Mouse (Mus musculus) hindbrain, embryonic 13.5 days (tissue): ENCODE measurements around the gene Lars2. TPM values are rescaled to one million over a fixed set of nuclear protein-coding genes. Genes with fewer than 3 reads are reported as not detected.

Experiments used
- ATAC-seq: fragments of 200-750 bp; cut with Nextera tagmentation; 2 replicates; pipeline ENCODE4 v1.8.0; 2017; ENCODE audit warnings: moderate TSS enrichment; ENCODE audit not compliant: low FRiP score
- H3K27ac ChIP-seq: fragments of 300-500 bp; sonication (generic); 2 replicates; pipeline ENCODE4 v1.5.1; 2015; ENCODE audit warnings: inconsistent platforms, mild to moderate bottlenecking, moderate library complexity
- H3K27me3 ChIP-seq: fragments of 300-500 bp; sonication (generic); 2 replicates; pipeline ENCODE4 v1.6.1; 2015; ENCODE audit warnings: mild to moderate bottlenecking, inconsistent platforms
- H3K36me3 ChIP-seq: fragments of 300-500 bp; sonication (generic); 2 replicates; pipeline ENCODE4 v1.6.1; 2015; ENCODE audit warnings: mild to moderate bottlenecking, inconsistent platforms
- H3K4me1 ChIP-seq: fragments of 300-500 bp; sonication (generic); replicated peaks from 2 replicates; pipeline ENCODE4 v1.6.1; 2015; ENCODE audit warnings: inconsistent platforms
- H3K4me2 ChIP-seq: fragments of 300-500 bp; sonication (generic); 2 replicates; pipeline ENCODE4 v1.6.1; 2015; ENCODE audit warnings: inconsistent platforms, mild to moderate bottlenecking, moderate library complexity
- H3K4me3 ChIP-seq: fragments of 300-500 bp; sonication (generic); 2 replicates; pipeline ENCODE4 v1.5.1; 2015; ENCODE audit warnings: mild to moderate bottlenecking, inconsistent platforms
- H3K9ac ChIP-seq: fragments of 300-500 bp; sonication (generic); 2 replicates; pipeline ENCODE4 v1.6.1; 2015; ENCODE audit warnings: mild to moderate bottlenecking, inconsistent platforms
- H3K9me3 ChIP-seq: fragments of 300-500 bp; sonication (generic); 2 replicates; pipeline ENCODE4 v1.6.1; 2016; ENCODE audit warnings: inconsistent platforms
- WGBS: fragments of 180-500 bp; shearing (Covaris S2); methylation state at CpG from one replicate; pipeline ENCODE4 v1.1.7; 2015; 5-methylcytosine and 5-hydroxymethylcytosine counted together
- polyA plus RNA-seq: library from polyadenylated mRNA; unstranded; fragments of >200 nt; fragmentation: Nextera tagmentation; extraction: Ambion mirVana; gene quantifications from 2 replicates; pipeline ENCODE4 v1.2.1, GENCODE M21; 2015

The Lars2 gene
- polyA plus RNA-seq, 1 experiment from 2014 or later = 924 TPM

DNA sequence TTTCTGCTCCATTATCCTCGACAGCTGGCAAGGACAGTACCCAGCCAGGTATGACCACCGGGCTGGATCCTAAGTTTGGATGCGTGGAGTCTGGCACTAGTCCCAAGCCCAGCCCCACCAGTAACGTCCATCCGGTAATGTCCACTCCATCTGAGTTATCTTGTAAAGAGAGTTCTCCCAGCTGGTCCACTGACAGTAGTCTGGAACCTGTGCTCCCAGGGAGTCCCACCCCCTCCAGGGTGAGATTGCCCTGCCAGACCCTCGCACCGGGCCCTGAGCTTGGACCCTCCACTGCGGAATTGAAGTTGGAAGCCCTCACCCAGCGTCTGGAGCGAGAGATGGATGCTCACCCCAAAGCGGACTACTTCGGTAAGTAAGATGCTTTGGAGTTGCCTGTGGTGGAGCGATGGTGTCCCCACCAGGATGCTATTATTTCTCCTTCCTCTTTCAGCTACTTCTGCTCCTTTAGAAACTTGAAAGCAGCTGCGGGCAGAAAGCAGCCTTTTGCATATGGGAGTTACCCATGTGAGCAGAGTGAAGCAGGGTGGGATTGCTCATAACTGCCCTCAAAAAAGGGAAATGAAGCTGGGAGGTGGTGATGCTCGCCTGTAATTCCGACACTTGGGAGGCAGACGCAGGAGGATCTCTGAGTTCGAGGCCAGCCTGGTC lies 113.7 kb downstream of the Lars2 start:
- H3K9ac ChIP-seq = peak overlapping the region; percentile 71; the same call in 1 of the 2 replicates
- H3K27me3 ChIP-seq = no peaks in the 10 kb centered on the region
- 84% methylated on average over 18 of the region's 18 CpGs for WGBS
- peak overlapping the region; percentile 8; the same call in 1 of the 2 replicates for H3K4me3 ChIP-seq
- H3K4me1 ChIP-seq = peaks cover 51% of the 10 kb centered on the region
- ATAC-seq = no peak
- H3K27ac ChIP-seq = no peak overlapping the region
- no peaks in the 10 kb centered on the region for H3K36me3 ChIP-seq
- H3K4me2 ChIP-seq = peak overlapping the region; percentile 63
- H3K9me3 ChIP-seq = no peaks in the 10 kb centered on the region

DNA sequence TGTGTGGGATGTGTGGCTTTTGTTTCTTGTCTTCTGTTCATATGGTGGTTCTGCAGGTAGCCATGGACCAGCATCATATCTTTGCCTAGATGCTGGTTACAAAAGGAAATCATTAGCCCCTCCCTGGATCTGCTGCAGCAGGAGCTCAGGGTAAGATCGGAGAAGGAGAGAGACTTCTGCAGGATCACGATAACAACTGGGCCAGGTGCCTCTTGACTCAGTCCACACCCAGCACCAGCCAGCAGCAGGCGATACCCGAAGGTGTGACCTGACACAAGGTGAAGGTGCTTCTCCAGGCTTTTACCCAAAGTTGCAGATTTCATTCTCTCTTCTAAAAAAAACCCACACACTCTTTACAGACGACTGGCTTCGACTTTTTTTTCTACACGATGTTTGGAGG lies 114.4 kb downstream of the Lars2 start:
- peaks cover 51% of the 10 kb centered on the region for H3K4me1 ChIP-seq
- no peak overlapping the region for H3K27ac ChIP-seq
- no peaks in the 10 kb centered on the region for H3K36me3 ChIP-seq
- peak overlapping the region; percentile 63 for H3K4me2 ChIP-seq
- no peak for ATAC-seq
- no peaks in the 10 kb centered on the region for H3K9me3 ChIP-seq
- H3K4me3 ChIP-seq = 0 out of 2 replicates have a peak overlapping the region, but pooled peaks have one; percentile 8
- no peaks in the 10 kb centered on the region for H3K27me3 ChIP-seq
- 0 out of 2 replicates have a peak overlapping the region, but pooled peaks have one; percentile 19 for H3K9ac ChIP-seq
- WGBS = 75% methylated on average over 7 of the region's 7 CpGs

DNA sequence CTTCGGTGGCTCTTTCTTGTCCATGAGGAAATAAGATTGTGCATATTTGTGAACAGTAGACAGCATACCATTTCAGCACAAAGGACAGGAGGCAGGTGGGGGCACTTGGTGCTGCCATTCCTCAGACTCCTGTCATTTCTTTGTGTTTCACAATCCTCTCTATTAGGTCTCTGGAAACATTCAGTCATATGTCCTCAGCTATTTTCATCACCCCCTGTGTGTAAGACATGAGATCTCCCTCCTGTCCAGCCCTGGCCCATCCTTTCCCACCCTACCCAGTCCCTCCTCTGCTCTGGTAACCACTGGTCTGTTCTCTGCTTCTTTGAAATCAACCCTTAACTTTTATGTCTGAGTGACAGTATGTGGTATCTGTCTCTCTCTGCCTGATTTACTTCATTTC lies 116.9 kb downstream of the Lars2 start:
- Histone ChIP-seq H3K27ac (no peak overlapping the region), H3K36me3 (no peaks in the 10 kb centered on the region), H3K9ac (no peak overlapping the region), H3K4me1 (peaks cover 45% of the 10 kb centered on the region), H3K4me2 (no peak overlapping the region), H3K4me3 (no peak overlapping the region), H3K27me3 (no peaks in the 10 kb centered on the region), H3K9me3 (no peaks in the 10 kb centered on the region)
- ATAC-seq = no peak
- WGBS = 97% methylated on average over 1 of the region's 1 CpGs

DNA sequence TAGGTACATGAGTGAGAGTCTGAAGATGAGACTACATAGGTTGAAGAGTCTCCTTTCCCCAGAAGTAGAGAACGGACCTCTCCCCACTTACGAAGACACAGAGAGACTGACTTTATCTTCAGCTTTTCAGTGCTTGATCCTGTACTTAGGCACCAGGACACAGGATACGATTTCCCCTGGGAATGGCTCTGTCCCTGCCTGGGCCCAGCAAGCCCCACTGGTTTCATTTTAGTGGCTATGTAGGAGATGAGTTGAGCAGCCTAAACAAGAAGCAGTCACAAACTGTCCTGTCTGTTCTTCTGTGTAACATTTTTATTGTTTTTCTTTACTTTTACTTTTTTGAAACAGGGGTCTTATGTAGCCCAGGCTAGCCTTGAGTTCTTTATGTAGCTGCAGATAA lies 118.1 kb downstream of the Lars2 start:
- Histone ChIP-seq H3K27me3 (no peaks in the 10 kb centered on the region), H3K4me3 (no peak overlapping the region), H3K27ac (no peak overlapping the region), H3K9ac (no peak overlapping the region), H3K9me3 (no peaks in the 10 kb centered on the region), H3K4me2 (no peak overlapping the region), H3K4me1 (peaks cover 38% of the 10 kb centered on the region), H3K36me3 (no peaks in the 10 kb centered on the region)
- 96% methylated on average over 3 of the region's 3 CpGs for WGBS
- ATAC-seq = no peak

DNA sequence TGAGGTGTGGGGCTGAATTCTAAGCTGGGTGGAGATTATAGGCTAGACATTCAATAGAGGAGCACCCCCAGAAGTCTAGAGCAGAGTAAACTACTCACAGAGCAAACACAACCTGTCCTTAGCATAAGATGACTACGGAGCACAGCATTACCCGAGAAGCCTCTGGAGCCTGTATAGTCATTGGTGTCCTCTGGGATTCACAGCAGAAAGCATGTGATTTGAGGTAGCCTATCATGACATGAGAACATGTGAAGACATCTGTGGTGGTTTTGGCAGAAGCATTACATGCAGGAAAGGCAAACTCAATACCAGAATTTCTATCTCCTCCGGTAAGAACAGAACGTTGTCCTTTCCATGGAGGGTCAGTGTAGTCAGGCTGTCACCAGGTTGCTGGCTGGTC lies 118.8 kb downstream of the Lars2 start:
- Histone ChIP-seq H3K4me1 (peaks cover 34% of the 10 kb centered on the region), H3K9me3 (no peaks in the 10 kb centered on the region), H3K36me3 (no peaks in the 10 kb centered on the region), H3K4me3 (no peak overlapping the region), H3K9ac (no peak overlapping the region), H3K27ac (no peak overlapping the region), H3K27me3 (no peaks in the 10 kb centered on the region), H3K4me2 (no peak overlapping the region)
- ATAC-seq = no peak
- WGBS = 94% methylated on average over 4 of the region's 4 CpGs

DNA sequence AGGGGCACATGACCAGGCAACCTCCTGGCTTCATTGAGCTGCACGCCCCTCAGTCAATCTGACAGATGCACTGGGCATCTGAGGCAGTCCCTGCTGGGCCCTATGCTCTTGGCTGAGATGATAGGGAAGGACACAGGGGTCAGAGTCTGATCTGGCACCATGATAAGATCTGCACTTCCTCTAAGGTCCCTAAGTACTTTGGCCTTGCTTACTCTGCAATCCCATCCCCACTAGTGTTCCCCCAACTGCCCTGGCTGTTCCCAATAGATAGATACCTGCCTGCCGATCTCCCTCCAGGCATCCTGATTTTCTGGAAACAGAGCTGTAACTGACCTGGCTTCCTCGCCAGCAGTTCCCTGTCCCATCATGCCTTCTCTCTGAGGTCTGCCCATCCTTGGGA lies 119.9 kb downstream of the Lars2 start:
- Histone ChIP-seq H3K27ac (no peak overlapping the region), H3K4me3 (no peak overlapping the region), H3K27me3 (no peaks in the 10 kb centered on the region), H3K36me3 (no peaks in the 10 kb centered on the region), H3K4me1 (peaks cover 28% of the 10 kb centered on the region), H3K9ac (no peak overlapping the region), H3K4me2 (no peak overlapping the region), H3K9me3 (no peaks in the 10 kb centered on the region)
- no peak for ATAC-seq
- 76% methylated on average over 3 of the region's 3 CpGs for WGBS

DNA sequence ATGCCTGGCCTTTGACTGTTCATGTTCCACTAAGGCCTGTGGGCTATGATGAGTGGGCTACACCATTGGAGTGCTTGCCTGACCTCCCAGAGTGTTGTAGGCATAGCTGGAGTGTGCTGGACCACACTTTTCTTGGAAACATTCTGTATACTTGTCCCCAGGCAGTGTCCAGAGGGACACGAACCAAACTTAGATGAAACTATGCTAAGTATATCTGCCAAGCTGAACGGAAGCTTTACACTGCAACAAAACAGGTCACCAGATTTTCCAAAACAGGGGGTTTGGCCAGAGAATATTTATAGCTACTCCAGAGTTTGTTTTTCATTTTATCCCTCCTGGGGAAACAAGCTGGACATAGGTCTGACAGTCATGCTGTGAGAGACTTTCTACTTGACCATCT lies 122.3 kb downstream of the Lars2 start:
- Histone ChIP-seq H3K9ac (no peak overlapping the region), H3K9me3 (no peaks in the 10 kb centered on the region), H3K36me3 (no peaks in the 10 kb centered on the region), H3K4me3 (no peak overlapping the region), H3K27ac (no peak overlapping the region), H3K27me3 (no peaks in the 10 kb centered on the region), H3K4me2 (no peak overlapping the region), H3K4me1 (peaks cover 24% of the 10 kb centered on the region)
- WGBS = 93% methylated on average over 2 of the region's 2 CpGs
- ATAC-seq = no peak

DNA sequence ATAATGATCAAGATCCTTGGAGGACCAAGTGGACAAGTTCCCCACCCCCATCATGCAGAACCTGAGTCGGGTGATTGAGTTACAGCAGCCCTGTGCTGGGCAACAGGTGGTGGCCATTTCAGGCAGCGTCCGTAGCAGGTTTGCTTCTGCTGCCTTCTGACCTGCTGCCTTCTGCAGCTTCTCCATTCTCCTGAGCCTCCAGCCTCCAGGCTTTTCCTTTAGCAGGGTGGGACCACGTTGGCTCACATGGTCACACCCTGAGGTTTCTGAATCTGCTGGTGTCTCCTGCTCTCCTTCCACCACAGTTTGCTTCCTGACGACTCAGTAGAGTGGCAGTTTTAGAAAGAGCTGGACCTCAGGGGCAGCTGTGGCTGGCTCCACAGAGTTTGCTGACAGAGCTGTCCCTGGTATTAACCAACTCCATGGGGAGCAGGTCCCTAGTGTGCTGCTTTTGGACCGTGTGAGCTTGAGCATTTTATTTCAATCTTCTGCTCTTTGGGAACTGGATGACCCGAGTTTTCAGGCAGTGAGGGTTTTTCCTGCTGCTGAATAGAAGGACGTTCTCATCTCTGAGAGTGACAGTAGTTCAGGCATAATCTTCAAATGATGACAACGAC lies 123.1 kb downstream of the Lars2 start:
- ATAC-seq = no peak
- Histone ChIP-seq H3K4me3 (no peak overlapping the region), H3K27ac (no peak overlapping the region), H3K9ac (no peak overlapping the region), H3K4me1 (peaks cover 23% of the 10 kb centered on the region), H3K36me3 (no peaks in the 10 kb centered on the region), H3K4me2 (no peak overlapping the region), H3K9me3 (no peaks in the 10 kb centered on the region), H3K27me3 (no peaks in the 10 kb centered on the region)
- WGBS = 79% methylated on average over 9 of the region's 9 CpGs

DNA sequence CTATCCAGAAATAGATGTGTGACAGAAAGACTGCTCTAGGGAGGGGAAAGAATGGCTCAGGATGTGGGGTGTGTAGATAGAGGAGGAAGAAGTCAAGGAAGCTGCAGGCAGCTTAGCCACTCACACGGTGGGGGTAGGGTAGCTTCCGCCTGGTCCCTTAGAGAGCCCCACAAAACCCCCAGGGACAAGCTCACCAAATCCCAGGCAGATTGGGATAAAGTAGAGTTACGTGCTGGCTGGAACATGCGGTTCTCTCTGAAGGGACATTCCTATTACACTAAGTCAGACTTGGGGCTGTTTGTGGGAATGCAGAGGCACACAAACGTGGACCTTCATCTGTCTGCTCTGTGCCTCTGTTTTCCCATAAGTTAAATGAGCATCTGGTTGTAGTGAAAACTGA lies 124.2 kb downstream of the Lars2 start:
- Histone ChIP-seq H3K9ac (no peak overlapping the region), H3K9me3 (no peaks in the 10 kb centered on the region), H3K4me3 (no peak overlapping the region), H3K27ac (no peak overlapping the region), H3K4me2 (no peak overlapping the region), H3K27me3 (no peaks in the 10 kb centered on the region), H3K36me3 (no peaks in the 10 kb centered on the region), H3K4me1 (peaks cover 23% of the 10 kb centered on the region)
- ATAC-seq = no peak
- WGBS = 84% methylated on average over 5 of the region's 5 CpGs

DNA sequence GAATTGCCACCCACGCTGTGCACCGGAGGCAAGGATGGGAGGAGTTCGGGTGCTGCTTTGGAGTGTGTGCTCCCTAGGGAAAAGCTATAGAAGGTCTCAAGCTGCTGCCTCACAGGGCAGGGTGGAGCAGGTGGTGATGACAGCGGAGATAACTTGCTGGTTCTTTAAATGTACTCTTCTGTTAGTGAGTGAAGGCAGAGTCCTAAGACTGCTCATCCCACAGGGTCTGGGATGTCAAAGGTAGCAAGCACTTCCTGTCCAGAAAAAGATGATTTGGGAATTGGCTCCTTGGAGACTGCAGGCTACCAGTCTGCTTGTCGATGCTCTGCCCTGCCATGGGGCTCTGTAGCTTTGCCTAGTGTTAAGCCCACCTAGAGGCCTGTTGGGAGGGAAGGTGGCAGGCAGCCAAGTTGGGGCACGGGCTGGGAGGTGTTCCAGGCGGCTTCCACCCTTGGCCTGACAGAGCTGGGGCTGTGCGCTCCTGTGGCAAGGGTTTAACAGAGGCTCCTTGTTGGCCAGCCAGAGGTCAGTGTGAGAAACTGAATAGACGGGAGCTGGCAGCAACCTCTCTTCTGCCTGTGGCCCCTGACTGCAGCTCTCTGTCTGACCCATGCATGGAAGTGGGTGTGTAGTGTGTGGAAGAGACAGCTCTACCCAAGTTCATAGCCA lies 125.3 kb downstream of the Lars2 start:
- no peak overlapping the region for H3K4me2 ChIP-seq
- no peaks in the 10 kb centered on the region for H3K9me3 ChIP-seq
- no peak overlapping the region for H3K27ac ChIP-seq
- no peak overlapping the region for H3K9ac ChIP-seq
- H3K4me1 ChIP-seq = peaks cover 27% of the 10 kb centered on the region
- ATAC-seq = peak; percentile 80
- no peaks in the 10 kb centered on the region for H3K27me3 ChIP-seq
- 63% methylated on average over 9 of the region's 9 CpGs for WGBS
- no peak overlapping the region for H3K4me3 ChIP-seq
- H3K36me3 ChIP-seq = no peaks in the 10 kb centered on the region

DNA sequence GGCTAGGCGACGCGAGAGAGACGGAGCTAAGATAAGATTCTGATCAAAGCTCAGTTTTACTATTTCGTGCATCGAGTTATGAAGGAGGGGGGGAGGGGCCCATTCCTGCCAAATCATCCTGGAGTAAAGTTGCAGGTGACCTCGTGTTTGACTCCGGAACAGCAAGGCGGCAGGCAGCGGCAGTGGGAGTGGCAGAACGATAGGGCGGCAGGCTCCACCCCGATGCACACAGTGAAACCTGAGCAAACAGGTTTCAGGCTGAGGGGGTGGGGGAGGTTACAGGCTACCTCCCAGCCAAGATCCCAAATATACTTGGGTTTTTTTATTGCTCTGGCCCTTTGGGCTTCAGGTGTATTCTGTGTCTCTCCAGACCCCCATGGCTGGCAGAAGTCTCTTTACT lies 129.9 kb downstream of the Lars2 start:
- H3K4me3 ChIP-seq = no peak overlapping the region
- H3K4me1 ChIP-seq = peaks cover 14% of the 10 kb centered on the region
- no peaks in the 10 kb centered on the region for H3K27me3 ChIP-seq
- H3K9ac ChIP-seq = no peak overlapping the region
- H3K9me3 ChIP-seq = no peaks in the 10 kb centered on the region
- H3K27ac ChIP-seq = no peak overlapping the region
- WGBS = 23% methylated on average over 13 of the region's 13 CpGs
- H3K36me3 ChIP-seq = peaks cover 5% of the 10 kb centered on the region; the same call in 1 of the 2 replicates
- no peak overlapping the region for H3K4me2 ChIP-seq
- ATAC-seq = no peak

DNA sequence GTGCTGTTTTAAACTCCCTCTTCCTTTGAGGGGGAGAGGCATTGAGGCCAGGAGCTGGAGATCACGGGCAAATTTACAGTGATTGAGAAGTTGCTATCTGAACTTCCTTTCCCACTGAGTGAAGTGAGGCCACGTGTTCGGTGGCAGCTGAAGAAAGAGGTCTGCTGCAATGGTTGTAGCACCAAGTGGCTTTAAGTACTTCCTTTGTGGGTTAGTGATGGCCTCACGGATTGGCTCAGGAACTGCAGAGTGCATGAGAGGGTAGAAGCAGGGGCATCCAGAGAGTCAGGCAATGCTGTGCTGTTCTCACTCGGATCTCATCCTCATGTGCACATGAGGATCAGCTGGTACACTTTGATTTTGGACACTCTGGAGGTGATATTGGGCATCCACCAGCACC lies 131.2 kb downstream of the Lars2 start:
- Histone ChIP-seq H3K36me3 (peaks cover 9% of the 10 kb centered on the region), H3K4me2 (no peak overlapping the region), H3K27me3 (no peaks in the 10 kb centered on the region), H3K9ac (no peak overlapping the region), H3K4me3 (no peak overlapping the region), H3K9me3 (no peaks in the 10 kb centered on the region), H3K4me1 (0 out of 2 replicates have a peak, but pooled peaks cover 3% of the 10 kb centered on the region), H3K27ac (no peak overlapping the region)
- ATAC-seq = no peak
- 89% methylated on average over 5 of the region's 5 CpGs for WGBS
